Mouse (Mus musculus) limb, embryonic 13.5 days (tissue): ENCODE measurements around the gene Ifi211. TPM values are rescaled to one million over a fixed set of nuclear protein-coding genes. Genes with fewer than 3 reads are reported as not detected.
"Not testable (repeated sequence)": the region's sequence is repeated elsewhere in the genome, so short reads cannot be mapped to it uniquely, and the experiment has no call there.

Source experiments
- ATAC-seq: fragments of 200-750 bp; cut with Nextera tagmentation; 2 replicates; pipeline ENCODE4 v1.8.0; 2017; ENCODE audit warnings: low read depth, moderate number of reproducible peaks, moderate TSS enrichment; ENCODE audit not compliant: low FRiP score
- H3K27ac ChIP-seq: fragments of 300-500 bp; sonication (generic); 2 replicates; pipeline ENCODE4 v1.5.1; 2015; ENCODE audit warnings: inconsistent platforms, mild to moderate bottlenecking, moderate library complexity
- H3K27me3 ChIP-seq: fragments of 300-500 bp; sonication (generic); 2 replicates; pipeline ENCODE4 v1.6.1; 2015; ENCODE audit warnings: mild to moderate bottlenecking, inconsistent platforms
- H3K36me3 ChIP-seq: fragments of 300-500 bp; sonication (generic); 2 replicates; pipeline ENCODE4 v1.6.1; 2015; ENCODE audit warnings: inconsistent platforms, mild to moderate bottlenecking, moderate library complexity
- H3K4me1 ChIP-seq: fragments of 300-500 bp; sonication (generic); 2 replicates; pipeline ENCODE4 v1.6.1; 2015; ENCODE audit warnings: inconsistent platforms
- H3K4me2 ChIP-seq: fragments of 300-500 bp; sonication (generic); replicated peaks from 2 replicates; pipeline ENCODE4 v1.6.1; 2015; ENCODE audit warnings: inconsistent platforms, mild to moderate bottlenecking, moderate library complexity
- H3K4me3 ChIP-seq: fragments of 300-500 bp; sonication (generic); 2 replicates; pipeline ENCODE4 v1.5.1; 2015; ENCODE audit warnings: moderate library complexity, mild to moderate bottlenecking, inconsistent platforms
- H3K9ac ChIP-seq: fragments of 300-500 bp; sonication (generic); 2 replicates; pipeline ENCODE4 v1.6.1; 2015; ENCODE audit warnings: mild to moderate bottlenecking, inconsistent platforms
- H3K9me3 ChIP-seq: fragments of 300-500 bp; sonication (generic); 2 replicates; pipeline ENCODE4 v1.6.1; 2016; ENCODE audit warnings: inconsistent platforms
- WGBS: fragments of 180-500 bp; shearing (Covaris S2); methylation state at CpG from one replicate; pipeline ENCODE4 v1.1.7; 2015; 5-methylcytosine and 5-hydroxymethylcytosine counted together
- polyA plus RNA-seq: library from polyadenylated mRNA; unstranded; fragments of >200 nt; fragmentation: Nextera tagmentation; extraction: Ambion mirVana; gene quantifications from 2 replicates; pipeline ENCODE4 v1.2.1, GENCODE M21; 2015

Gene Ifi211
- polyA plus RNA-seq = 0.48 and 0.72 TPM in 2 replicates

- H3K27me3 ChIP-seq, H3K27ac ChIP-seq, H3K4me2 ChIP-seq, H3K4me1 ChIP-seq, H3K9ac ChIP-seq, H3K9me3 ChIP-seq, H3K4me3 ChIP-seq, ATAC-seq, H3K36me3 ChIP-seq: not testable (repeated sequence)
- WGBS = 80% methylated on average over 6 of the region's 6 CpGs
Measured at GRCm38 (mm10) chr1:173912548-173913255, at the start of gene Ifi211. TSS of gene Ifi211 (minus strand) at chr1:173913046.

GRCm38 (mm10) chr1:173961491-173961890, 48.6 kb upstream of the Ifi211 start:
- not testable (repeated sequence) for H3K27me3 ChIP-seq, H3K36me3 ChIP-seq, H3K27ac ChIP-seq, H3K4me3 ChIP-seq, H3K9ac ChIP-seq, H3K4me2 ChIP-seq, H3K4me1 ChIP-seq, ATAC-seq, H3K9me3 ChIP-seq
- WGBS = 73% methylated on average over 1 of the region's 1 CpGs

GRCm38 (mm10) chr1:173959998-173960397, 47.2 kb upstream of the Ifi211 start:
- ATAC-seq = not testable (repeated sequence)

DNA sequence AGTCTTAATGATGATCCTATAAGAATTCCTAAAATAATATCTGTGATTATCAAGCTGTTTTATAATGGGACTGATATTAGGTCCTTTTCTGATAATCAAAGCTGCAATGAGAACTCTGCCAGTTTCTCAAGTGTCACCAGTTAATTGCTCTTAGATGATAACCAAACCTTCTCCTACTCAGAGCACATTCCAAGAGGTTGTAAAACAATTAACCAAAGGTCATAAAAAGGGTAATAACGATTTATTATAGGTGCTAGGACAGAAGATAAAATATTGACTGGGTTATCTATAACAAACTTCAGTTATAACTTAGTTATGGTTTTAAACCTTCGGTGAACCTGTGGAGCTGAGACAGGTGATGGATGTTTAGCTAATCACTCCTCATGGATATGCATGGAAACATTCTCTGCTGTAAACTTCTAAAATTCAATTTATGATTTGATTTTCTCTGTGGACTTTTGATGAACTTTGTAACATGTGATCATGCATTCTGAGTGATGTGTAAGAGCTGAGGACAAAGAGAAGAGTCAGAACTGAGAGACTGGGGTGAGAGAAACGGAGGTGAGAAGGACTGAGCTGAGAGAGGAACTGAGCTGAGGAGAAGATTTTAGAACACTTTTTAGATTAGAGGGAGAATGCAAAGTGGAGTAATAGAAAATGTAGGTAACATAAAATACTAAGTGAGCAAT, 43.1 kb upstream of the Ifi211 start:
- not testable (repeated sequence) for H3K4me3 ChIP-seq, ATAC-seq, H3K4me1 ChIP-seq, H3K4me2 ChIP-seq, H3K27ac ChIP-seq, H3K27me3 ChIP-seq, H3K9ac ChIP-seq, H3K36me3 ChIP-seq, H3K9me3 ChIP-seq
- 25% methylated on average over 3 of the region's 3 CpGs for WGBS

More at GRCm38 (mm10) chr1:173959998-173960397, 47.2 kb upstream of the Ifi211 start:
- 20% methylated on average over 3 of the region's 3 CpGs for WGBS
- not testable (repeated sequence) for H3K4me1 ChIP-seq, H3K4me3 ChIP-seq, H3K36me3 ChIP-seq, H3K9ac ChIP-seq, H3K9me3 ChIP-seq, H3K27me3 ChIP-seq, H3K27ac ChIP-seq, H3K4me2 ChIP-seq

GRCm38 (mm10) chr1:173955071-173955796, 42.4 kb upstream of the Ifi211 start:
- Histone ChIP-seq H3K27me3 (no peaks in the 10 kb centered on the region), H3K36me3 (no peaks in the 10 kb centered on the region), H3K4me3 (no peak overlapping the region), H3K4me2 (no peak overlapping the region), H3K9ac (no peak overlapping the region), H3K27ac (no peak overlapping the region), H3K9me3 (no peaks in the 10 kb centered on the region), H3K4me1 (no peaks in the 10 kb centered on the region)
- no peak for ATAC-seq
- 67% methylated on average over 2 of the region's 2 CpGs for WGBS

GRCm38 (mm10) chr1:173953563-173953962, 40.7 kb upstream of the Ifi211 start:
- Histone ChIP-seq H3K9me3 (no peaks in the 10 kb centered on the region), H3K36me3 (no peaks in the 10 kb centered on the region), H3K4me1 (no peaks in the 10 kb centered on the region), H3K4me3 (no peak overlapping the region), H3K27ac (no peak overlapping the region), H3K4me2 (no peak overlapping the region), H3K9ac (no peak overlapping the region), H3K27me3 (no peaks in the 10 kb centered on the region)
- ATAC-seq = no peak
- 83% methylated on average over 1 of the region's 1 CpGs for WGBS

- ATAC-seq = not testable (repeated sequence)
- 92% methylated on average over 2 of the region's 2 CpGs for WGBS
Measured at GRCm38 (mm10) chr1:173949044-173949443, 36.2 kb upstream of the Ifi211 start.

GRCm38 (mm10) chr1:173942780-173943066, 29.9 kb upstream of the Ifi211 start:
- H3K9ac ChIP-seq, H3K4me2 ChIP-seq, H3K9me3 ChIP-seq, H3K27me3 ChIP-seq, H3K4me3 ChIP-seq, ATAC-seq, H3K27ac ChIP-seq, H3K36me3 ChIP-seq, H3K4me1 ChIP-seq: not testable (repeated sequence)

More at GRCm38 (mm10) chr1:173949044-173949443, 36.2 kb upstream of the Ifi211 start:
- H3K36me3 ChIP-seq, H3K27ac ChIP-seq, H3K27me3 ChIP-seq, H3K4me3 ChIP-seq, H3K4me1 ChIP-seq, H3K9ac ChIP-seq, H3K4me2 ChIP-seq, H3K9me3 ChIP-seq: not testable (repeated sequence)

- not testable (repeated sequence) for H3K27ac ChIP-seq, H3K4me2 ChIP-seq, H3K9ac ChIP-seq, ATAC-seq, H3K4me3 ChIP-seq, H3K9me3 ChIP-seq, H3K27me3 ChIP-seq, H3K4me1 ChIP-seq, H3K36me3 ChIP-seq
- WGBS = 68% methylated on average over 3 of the region's 3 CpGs
Measured at GRCm38 (mm10) chr1:173941924-173942779, 29.3 kb upstream of the Ifi211 start, which contains the start of the genes Mndal and Ifi203. TSS of gene Mndal (minus strand) at chr1:173942491. TSS of gene Ifi203 (minus strand) at chr1:173942672.

DNA sequence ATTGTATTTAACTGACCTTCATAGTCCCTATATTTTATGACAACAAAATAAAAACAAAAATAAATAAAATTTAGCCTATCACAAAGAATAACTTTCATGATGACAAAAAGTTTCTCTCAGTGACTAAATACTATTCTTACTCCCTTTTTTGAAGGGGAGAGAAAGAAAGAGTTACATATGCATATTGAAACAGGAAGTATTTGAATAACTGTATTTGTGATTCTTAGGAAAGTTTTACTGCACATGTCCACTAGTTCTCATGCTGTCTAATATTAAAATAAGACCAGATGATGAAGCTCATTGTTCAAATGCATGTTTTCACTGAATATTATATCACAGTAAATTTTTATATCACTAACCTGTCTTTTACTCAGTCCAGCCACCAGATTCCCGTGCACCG, 28.7 kb upstream of the Ifi211 start:
- 89% methylated on average over 2 of the region's 2 CpGs for WGBS
- not testable (repeated sequence) for H3K36me3 ChIP-seq, H3K4me3 ChIP-seq, H3K4me1 ChIP-seq, H3K9ac ChIP-seq, H3K4me2 ChIP-seq, H3K9me3 ChIP-seq, H3K27me3 ChIP-seq, ATAC-seq, H3K27ac ChIP-seq

GRCm38 (mm10) chr1:173919279-173919678, 6.4 kb upstream of the Ifi211 start:
- H3K4me2 ChIP-seq, ATAC-seq, H3K9ac ChIP-seq, H3K27me3 ChIP-seq, H3K36me3 ChIP-seq, H3K4me1 ChIP-seq, H3K9me3 ChIP-seq, H3K27ac ChIP-seq, H3K4me3 ChIP-seq: not testable (repeated sequence)
- 49% methylated on average over 3 of the region's 3 CpGs for WGBS

- H3K36me3 ChIP-seq = no peaks in the 10 kb centered on the region
- no peak for ATAC-seq
- 81% methylated on average over 2 of the region's 2 CpGs for WGBS
- no peak overlapping the region for H3K4me3 ChIP-seq
- no peak overlapping the region for H3K4me2 ChIP-seq
- no peak overlapping the region for H3K27ac ChIP-seq
- H3K27me3 ChIP-seq = no peaks in the 10 kb centered on the region
- no peak overlapping the region for H3K9ac ChIP-seq
- no peaks in the 10 kb centered on the region for H3K9me3 ChIP-seq
- H3K4me1 ChIP-seq = no peaks in the 10 kb centered on the region
Measured at GRCm38 (mm10) chr1:173914559-173914958, 1.7 kb upstream of the Ifi211 start.
